Mouse (Mus musculus) embryonic facial prominence, embryonic 14.5 days (tissue): ENCODE results near the gene Kif4. TPM values are rescaled to one million over a fixed set of nuclear protein-coding genes. Genes with fewer than 3 reads are reported as not detected.

ENCODE experiments used
- ATAC-seq: fragments of 200-750 bp; cut with Nextera tagmentation; 2 replicates; pipeline ENCODE4 v1.8.0; 2017; ENCODE audit warnings: low read depth, moderate number of reproducible peaks, moderate TSS enrichment
- DNase-seq: peaks from one replicate; pipeline ENCODE4 v3.0.0-alpha.2; 2015; ENCODE audit warnings: low spot score
- H3K27ac ChIP-seq: fragments of 300-500 bp; sonication (generic); replicated peaks from 2 replicates; pipeline ENCODE4 v1.5.1; 2014; ENCODE audit warnings: low read depth, mild to moderate bottlenecking, low read length, moderate library complexity
- H3K27me3 ChIP-seq: fragments of 300-500 bp; sonication (generic); replicated peaks from 2 replicates; pipeline ENCODE4 v1.6.1; 2014; ENCODE audit warnings: low read length; ENCODE audit not compliant: control insufficient read depth, insufficient read depth
- H3K36me3 ChIP-seq: fragments of 300-500 bp; sonication (generic); 2 replicates; pipeline ENCODE4 v1.6.1; 2014; ENCODE audit warnings: low read length, mixed read lengths; ENCODE audit not compliant: control insufficient read depth, insufficient read depth
- H3K4me1 ChIP-seq: fragments of 300-500 bp; sonication (generic); 2 replicates; pipeline ENCODE4 v1.6.1; 2014; ENCODE audit warnings: antibody characterized with exemption, low read length; ENCODE audit not compliant: control insufficient read depth, insufficient read depth
- H3K4me2 ChIP-seq: fragments of 300-500 bp; sonication (generic); 2 replicates; pipeline ENCODE4 v1.6.1; 2014; ENCODE audit warnings: low read depth, mild to moderate bottlenecking, low read length, moderate library complexity, mixed read lengths
- H3K4me3 ChIP-seq: fragments of 300-500 bp; sonication (generic); 2 replicates; pipeline ENCODE4 v1.5.1; 2014; ENCODE audit warnings: low read depth, mild to moderate bottlenecking, low read length
- H3K9ac ChIP-seq: fragments of 300-500 bp; sonication (generic); 2 replicates; pipeline ENCODE4 v1.6.1; 2014; ENCODE audit warnings: low read depth, mild to moderate bottlenecking, low read length, moderate library complexity, mixed read lengths
- H3K9me3 ChIP-seq: fragments of 300-500 bp; sonication (generic); 2 replicates; pipeline ENCODE4 v1.6.1; 2016; ENCODE audit warnings: low read length; ENCODE audit not compliant: control insufficient read depth
- WGBS: fragments of 180-500 bp; shearing (Covaris S2); extraction: QIAGEN DNeasy Blood & Tissue Kit; methylation state at CpG from one replicate; pipeline ENCODE4 v1.1.7; 2014; 5-methylcytosine and 5-hydroxymethylcytosine counted together
- polyA plus RNA-seq: library from polyadenylated mRNA; unstranded; fragments of >200 nt; fragmentation: Nextera tagmentation; extraction: Ambion mirVana; gene quantifications from 2 replicates; pipeline ENCODE4 v1.2.1, GENCODE M21; 2014

Gene Kif4
- polyA plus RNA-seq, 1 experiment from 2014 or later, result 21.3 TPM

GRCm38 (mm10) chrX:100739443-100739842 lies 113.9 kb downstream of the Kif4 start:
- 18% methylated on average over 10 of the region's 10 CpGs for WGBS

GRCm38 (mm10) chrX:100740785-100741184 lies 115.2 kb downstream of the Kif4 start:
- H3K27me3 ChIP-seq, result peaks cover 19% of the 10 kb centered on the region
- H3K9me3 ChIP-seq, result no peaks in the 10 kb centered on the region
- no peak for ATAC-seq
- no peaks in the 10 kb centered on the region for H3K36me3 ChIP-seq
- DNase-seq, result peak; percentile 13
- H3K9ac ChIP-seq, result no peak overlapping the region
- no peaks in the 10 kb centered on the region for H3K4me1 ChIP-seq
- H3K4me3 ChIP-seq, result no peak overlapping the region
- no peak overlapping the region for H3K4me2 ChIP-seq
- 68% methylated on average over 6 of the region's 6 CpGs for WGBS
- H3K27ac ChIP-seq, result no peak overlapping the region

More at GRCm38 (mm10) chrX:100739443-100739842, 113.9 kb downstream of the Kif4 start:
- DNase-seq (peak; percentile 22), ATAC-seq (peak; percentile 71)
- no peaks in the 10 kb centered on the region for H3K9me3 ChIP-seq
- peak overlapping the region; percentile 59 for H3K4me2 ChIP-seq
- H3K9ac ChIP-seq, result peak overlapping the region; percentile 30; the same call in 1 of the 2 replicates
- no peak overlapping the region for H3K27ac ChIP-seq
- no peaks in the 10 kb centered on the region for H3K36me3 ChIP-seq
- H3K27me3 ChIP-seq, result peaks cover 19% of the 10 kb centered on the region
- no peaks in the 10 kb centered on the region for H3K4me1 ChIP-seq
- peak overlapping the region; percentile 34 for H3K4me3 ChIP-seq

GRCm38 (mm10) chrX:100741940-100742339 lies 116.4 kb downstream of the Kif4 start:
- no peak overlapping the region for H3K9ac ChIP-seq
- H3K9me3 ChIP-seq, result no peaks in the 10 kb centered on the region
- ATAC-seq, result peak; percentile 69; the same call in 1 of the 2 replicates
- WGBS, result 21% methylated on average over 10 of the region's 10 CpGs
- no peak overlapping the region for H3K27ac ChIP-seq
- peak; percentile 33 for DNase-seq
- peaks cover 17% of the 10 kb centered on the region for H3K27me3 ChIP-seq
- H3K4me1 ChIP-seq, result no peaks in the 10 kb centered on the region
- H3K36me3 ChIP-seq, result no peaks in the 10 kb centered on the region
- H3K4me2 ChIP-seq, result no peak overlapping the region
- H3K4me3 ChIP-seq, result no peak overlapping the region

GRCm38 (mm10) chrX:100765855-100766254 lies 140.3 kb downstream of the Kif4 start:
- Histone ChIP-seq H3K27me3 (peaks cover 13% of the 10 kb centered on the region), H3K9me3 (no peaks in the 10 kb centered on the region), H3K4me3 (no peak overlapping the region), H3K4me1 (no peaks in the 10 kb centered on the region), H3K36me3 (no peaks in the 10 kb centered on the region), H3K4me2 (no peak overlapping the region), H3K9ac (no peak overlapping the region), H3K27ac (no peak overlapping the region)
- ATAC-seq (no peak), DNase-seq (no peak)
- 82% methylated on average over 6 of the region's 6 CpGs for WGBS

GRCm38 (mm10) chrX:100767181-100767884 lies 141.8 kb downstream of the Kif4 start, which contains the start of gene Dlg3:
Dlg3 (plus strand) TSS chrX:100767722.
- H3K27me3 ChIP-seq, result peaks cover 13% of the 10 kb centered on the region
- peak within 1 kb of the TSS; percentile 40 for H3K4me3 ChIP-seq
- no peak within 1 kb of the TSS for H3K27ac ChIP-seq
- H3K36me3 ChIP-seq, result no peaks in the 10 kb centered on the region
- peak within 1 kb of the TSS; percentile 67 for H3K4me2 ChIP-seq
- ATAC-seq (peak; percentile 92), DNase-seq (peak; percentile 72)
- H3K4me1 ChIP-seq, result no peaks in the 10 kb centered on the region
- no peaks in the 10 kb centered on the region for H3K9me3 ChIP-seq
- WGBS, result 24% methylated on average over 18 of the region's 26 CpGs
- H3K9ac ChIP-seq, result peak within 1 kb of the TSS; percentile 48; the same call in 1 of the 2 replicates

- Histone ChIP-seq H3K9ac (peak overlapping the region; percentile 48; the same call in 1 of the 2 replicates), H3K27me3 (peaks cover 13% of the 10 kb centered on the region), H3K27ac (no peak overlapping the region), H3K4me1 (no peaks in the 10 kb centered on the region), H3K4me3 (peak overlapping the region; percentile 40), H3K4me2 (peak overlapping the region; percentile 67), H3K36me3 (no peaks in the 10 kb centered on the region), H3K9me3 (no peaks in the 10 kb centered on the region)
- 53% methylated on average over 10 of the region's 36 CpGs for WGBS
- no peak for DNase-seq
- ATAC-seq, result peak; percentile 66
These were observed 142.5 kb downstream of the Kif4 start for GRCm38 (mm10) chrX:100767885-100768626.

- no peak overlapping the region for H3K4me3 ChIP-seq
- H3K27me3 ChIP-seq, result peaks cover 13% of the 10 kb centered on the region
- no peaks in the 10 kb centered on the region for H3K36me3 ChIP-seq
- H3K27ac ChIP-seq, result no peak overlapping the region
- no peak overlapping the region for H3K9ac ChIP-seq
- H3K4me1 ChIP-seq, result no peaks in the 10 kb centered on the region
- DNase-seq (no peak), ATAC-seq (no peak)
- H3K4me2 ChIP-seq, result no peak overlapping the region
- 87% methylated on average over 5 of the region's 5 CpGs for WGBS
- H3K9me3 ChIP-seq, result no peaks in the 10 kb centered on the region
These were observed 143.7 kb downstream of the Kif4 start for GRCm38 (mm10) chrX:100769281-100769680.

- H3K27ac ChIP-seq, result no peak overlapping the region
- H3K27me3 ChIP-seq, result no peaks in the 10 kb centered on the region
- peak overlapping the region; percentile 56 for H3K4me2 ChIP-seq
- peak overlapping the region; percentile 50 for H3K4me3 ChIP-seq
- no peaks in the 10 kb centered on the region for H3K9me3 ChIP-seq
- WGBS, result 18% methylated on average over 14 of the region's 23 CpGs
- no peaks in the 10 kb centered on the region for H3K36me3 ChIP-seq
- H3K4me1 ChIP-seq, result peaks cover 3% of the 10 kb centered on the region; the same call in 1 of the 2 replicates
- DNase-seq, result peak; percentile 54
- peak overlapping the region; percentile 73 for H3K9ac ChIP-seq
- 0 out of 2 replicates have a peak, but pooled peaks have one; percentile 20 for ATAC-seq
These were observed 148.8 kb downstream of the Kif4 start for GRCm38 (mm10) chrX:100774341-100774811.
